Mouse (Mus musculus) cerebellum, postnatal 36 days (tissue): ENCODE results near the gene Atp1b3.
"Not testable (repeated sequence)": the region's sequence is repeated elsewhere in the genome, so short reads cannot be mapped to it uniquely, and the experiment has no call there.

Experiments used
- DNase-seq, 2 experiments: peaks; one replicate each; pipeline ENCODE4 v3.0.0; 2021 to 2022; ENCODE audit warnings: mixed read lengths in 2 of 2

Gene Atp1b3

GRCm38 (mm10) chr9:96363581-96364140 is 581 bp downstream of the Atp1b3 start:
- peak; percentile 68 to 69 for DNase-seq

- no peak for DNase-seq
Measured at GRCm38 (mm10) chr9:96360056-96360455, 4.2 kb downstream of the Atp1b3 start.

- peak; percentile 45 to 50 for DNase-seq
Measured at GRCm38 (mm10) chr9:96353799-96354198, 10.4 kb downstream of the Atp1b3 start.

GRCm38 (mm10) chr9:96353121-96353769 is 11.0 kb downstream of the Atp1b3 start:
- DNase-seq, result no peak

GRCm38 (mm10) chr9:96351771-96352170 is 12.5 kb downstream of the Atp1b3 start:
- not testable (repeated sequence) for DNase-seq

GRCm38 (mm10) chr9:96350476-96350875 is 13.8 kb downstream of the Atp1b3 start:
- no peak for DNase-seq

GRCm38 (mm10) chr9:96350010-96350409 is 14.2 kb downstream of the Atp1b3 start:
- peak; percentile 57 to 70 for DNase-seq

GRCm38 (mm10) chr9:96348885-96349284 is 15.4 kb downstream of the Atp1b3 start:
- no peak for DNase-seq

- no peak for DNase-seq
Measured at GRCm38 (mm10) chr9:96345750-96346149, 18.5 kb downstream of the Atp1b3 start.

GRCm38 (mm10) chr9:96331146-96331545 is 33.1 kb downstream of the Atp1b3 start:
- no peak for DNase-seq

GRCm38 (mm10) chr9:96328226-96328625 is 36.0 kb downstream of the Atp1b3 start:
- DNase-seq, result peak; percentile 48 to 58

- peak; percentile 80 to 84 for DNase-seq
Measured at GRCm38 (mm10) chr9:96326496-96326923, 37.7 kb downstream of the Atp1b3 start.

GRCm38 (mm10) chr9:96324502-96324901 is 39.7 kb downstream of the Atp1b3 start:
- peak; percentile 28 to 32 for DNase-seq

GRCm38 (mm10) chr9:96322411-96323152 is 41.7 kb downstream of the Atp1b3 start:
- DNase-seq, result peak; percentile 67 to 68

- DNase-seq, result no peak
Measured at GRCm38 (mm10) chr9:96320551-96320980, 43.7 kb downstream of the Atp1b3 start.

- DNase-seq, result no peak
Measured at GRCm38 (mm10) chr9:96319333-96319732, 44.9 kb downstream of the Atp1b3 start.

GRCm38 (mm10) chr9:96312074-96312473 is 52.2 kb downstream of the Atp1b3 start:
- no peak for DNase-seq

- DNase-seq, result no peak
Measured at GRCm38 (mm10) chr9:96308816-96309215, 55.4 kb downstream of the Atp1b3 start.

GRCm38 (mm10) chr9:96299324-96300008 is 64.8 kb downstream of the Atp1b3 start:
- DNase-seq, result no peak

- no peak for DNase-seq
Measured at GRCm38 (mm10) chr9:96292144-96292543, 72.1 kb downstream of the Atp1b3 start.

GRCm38 (mm10) chr9:96284916-96285315 is 79.3 kb downstream of the Atp1b3 start:
- DNase-seq, result no peak
